Mouse (Mus musculus): ENCODE measurements around the gene Hspa12a. TPM values are rescaled to one million over a fixed set of nuclear protein-coding genes. Genes with fewer than 3 reads are reported as not detected.

Hspa12a gene
- polyA plus RNA-seq (2014; fragmentation: Illumina TruSeq; extraction: RNeasy Lipid Tissue Mini Kit (QIAGEN cat#74804); ENCODE audit: low read depth, low replicate concordance), result 14.8 TPM

GRCm38 (mm10) chr19:58942841-58943828 is at the start of gene Hspa12a, which contains the start of gene Eno4:
Hspa12a (minus strand) TSS chr19:58943654.
Eno4 (plus strand) TSS chr19:58943425.

GRCm38 (mm10) chr19:58794284-58794683 is 149.2 kb downstream of the Hspa12a start, which contains the start of gene 1700019N19Rik:
1700019N19Rik (minus strand) TSS chr19:58794461.

GRCm38 (mm10) chr19:58759423-58759822 is 184.0 kb downstream of the Hspa12a start, which contains the start of gene Pnliprp2:
Pnliprp2 (plus strand) TSS chr19:58759719.

Other genes starting within 250 kb of the Hspa12a start
- gene Pnliprp1, start 214.8 kb downstream of the Hspa12a start, polyA plus RNA-seq (2014; fragmentation: Illumina TruSeq; extraction: RNeasy Lipid Tissue Mini Kit (QIAGEN cat#74804); ENCODE audit: low read depth, low replicate concordance), result 5.0 TPM
- gene Pnliprp2, start 183.9 kb downstream of the Hspa12a start, polyA plus RNA-seq (2014; fragmentation: Illumina TruSeq; extraction: RNeasy Lipid Tissue Mini Kit (QIAGEN cat#74804); ENCODE audit: low read depth, low replicate concordance), result 3.8 TPM
- not detected for gene 1700019N19Rik, start 149.2 kb downstream of the Hspa12a start, polyA plus RNA-seq (2014; fragmentation: Illumina TruSeq; extraction: RNeasy Lipid Tissue Mini Kit (QIAGEN cat#74804); ENCODE audit: low read depth, low replicate concordance)
- not detected for gene Eno4, start 229 bp downstream of the Hspa12a start, polyA plus RNA-seq (2014; fragmentation: Illumina TruSeq; extraction: RNeasy Lipid Tissue Mini Kit (QIAGEN cat#74804); ENCODE audit: low read depth, low replicate concordance)
- 49.0 TPM for gene Shtn1, start 132.4 kb upstream of the Hspa12a start, polyA plus RNA-seq (2014; fragmentation: Illumina TruSeq; extraction: RNeasy Lipid Tissue Mini Kit (QIAGEN cat#74804); ENCODE audit: low read depth, low replicate concordance)
- not detected for gene Vax1, start 226.4 kb upstream of the Hspa12a start, polyA plus RNA-seq (2014; fragmentation: Illumina TruSeq; extraction: RNeasy Lipid Tissue Mini Kit (QIAGEN cat#74804); ENCODE audit: low read depth, low replicate concordance)

Data from sigmoid colon, adult 10 weeks (tissue).